Mouse (Mus musculus): ENCODE data around the gene Mterf1b.

Gene Mterf1b

DNA sequence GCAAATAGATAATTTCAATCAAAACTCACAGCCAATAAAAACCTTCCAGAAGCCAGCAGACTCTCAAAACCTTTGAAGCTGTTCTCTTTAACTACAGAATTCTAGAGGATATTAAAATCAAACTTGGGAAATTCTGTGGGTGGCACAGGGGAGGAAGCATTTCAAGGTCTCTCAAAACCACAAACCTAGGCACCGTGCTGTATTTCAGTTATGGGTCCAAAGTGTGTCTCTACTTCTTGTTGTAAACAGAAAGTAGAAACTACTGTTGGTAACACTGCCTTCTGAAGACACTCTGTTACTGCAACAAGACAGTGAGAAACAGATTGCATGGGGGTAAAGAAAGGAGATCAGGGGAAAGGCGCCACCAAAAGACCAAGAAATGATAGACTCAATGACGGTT is 52.8 kb downstream of the Mterf1b start:
- no peak for DNase-seq (ENCODE audit: low spot score)

DNA sequence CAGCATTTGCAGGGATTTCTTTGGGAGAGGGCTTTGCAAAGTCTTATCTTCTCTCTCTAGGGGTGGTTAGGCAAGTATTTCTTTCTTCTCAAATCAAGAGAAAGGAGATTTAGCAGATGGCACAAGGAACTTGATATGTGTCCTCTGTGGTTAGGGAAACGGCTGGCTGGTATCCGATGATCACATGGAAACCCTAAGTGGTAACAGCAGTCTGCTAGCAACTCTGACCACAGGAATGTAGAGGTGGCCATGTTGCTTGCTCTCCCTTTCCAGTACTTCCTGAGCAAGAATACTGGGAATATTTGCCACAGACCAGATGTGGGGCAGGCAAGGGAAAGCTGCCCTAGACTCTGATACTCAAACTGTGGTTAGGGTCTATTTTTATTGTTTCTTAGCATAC is 53.9 kb downstream of the Mterf1b start:
- DNase-seq (ENCODE audit: low spot score) = no peak

All from retina, embryonic 14.5 days (tissue).